Comparison of ENCODE assay signal across 9 mouse cellular contexts in genomic region chr12:84249217-84249616, GRCm38 (mm10). TPM values are rescaled to one million over a fixed set of nuclear protein-coding genes. Genes with fewer than 3 reads are reported as not detected.
DNase-seq lines count a peak whose midpoint lies in the region; ATAC-seq and TF ChIP-seq lines count a peak whose summit lies in the region.
"Had no signal": no experiment of that assay in that cellular context is flagged by ENCODE, and none has a peak within 500 bp of the region (broad histone marks: within the 10 kb centered on the region; RNA-seq: fewer than 3 reads in every experiment).

No protein-coding gene starts in this region.

- 8% methylated on average over 3 of the region's 3 CpGs for WGBS in hindbrain, embryonic 14.5 days
- WGBS in hindbrain, embryonic 12.5 days = 10% methylated on average over 3 of the region's 3 CpGs
- 6% methylated on average over 3 of the region's 3 CpGs for WGBS in forebrain, postnatal 0 days
- whole genome bisulfite sequencing in intestine, postnatal 0 days = 11% methylated on average over 3 of the region's 3 CpGs
- 9% methylated on average over 3 of the region's 3 CpGs for WGBS in limb, embryonic 10.5 days
- 14% methylated on average over 3 of the region's 3 CpGs for WGBS in thymus, adult 2 months

- no peaks in the 10 kb centered on the region for H3K36me3 ChIP-seq in hindbrain, embryonic 14.5 days (replicated peaks; ENCODE audit: control insufficient read depth, insufficient read depth)
- H3K36me3 ChIP-seq in hindbrain, embryonic 12.5 days = no peaks in the 10 kb centered on the region
- H3K36me3 ChIP-seq in forebrain, postnatal 0 days (ENCODE audit: insufficient read depth) = no peaks in the 10 kb centered on the region
- H3K36me3 ChIP-seq in intestine, postnatal 0 days (ENCODE audit: control insufficient read depth, insufficient read depth) = no peaks in the 10 kb centered on the region
- H3K36me3 ChIP-seq in limb, embryonic 10.5 days = no peaks in the 10 kb centered on the region
- H3K36me3 ChIP-seq in thymus, adult 2 months (ENCODE audit: control insufficient read depth, insufficient read depth, low read length) = no peaks in the 10 kb centered on the region
- H3K36me3 ChIP-seq: embryonic facial prominence, embryonic 12.5 days had no signal

- H3K9me3 ChIP-seq in hindbrain, embryonic 14.5 days (ENCODE audit: control insufficient read depth, low read length) = no peaks in the 10 kb centered on the region
- no peaks in the 10 kb centered on the region for H3K9me3 ChIP-seq in hindbrain, embryonic 12.5 days (replicated peaks)
- no peaks in the 10 kb centered on the region for H3K9me3 ChIP-seq in forebrain, postnatal 0 days (ENCODE audit: low read length)
- H3K9me3 ChIP-seq in intestine, postnatal 0 days (ENCODE audit: control insufficient read depth) = no peaks in the 10 kb centered on the region
- no peaks in the 10 kb centered on the region for H3K9me3 ChIP-seq in limb, embryonic 10.5 days (replicated peaks)
- H3K9me3 ChIP-seq: embryonic facial prominence, embryonic 12.5 days had no signal

- no peak for TF ChIP-seq POLR2A in brain, embryonic 14.5 days (IDR thresholded peaks at IDR 0.05; ENCODE audit: borderline replicate concordance, extremely low read depth, insufficient read depth, insufficient read length, poor library complexity, severe bottlenecking)
- TF ChIP-seq POLR2A in thymus, adult 2 months (IDR thresholded peaks at IDR 0.05; ENCODE audit: control insufficient read depth, extremely low read depth, insufficient read depth, low read length, poor library complexity) = no peak

- H3K27me3 ChIP-seq in hindbrain, embryonic 14.5 days (ENCODE audit: control insufficient read depth, insufficient read depth, low read length) = no peaks in the 10 kb centered on the region
- no peaks in the 10 kb centered on the region for H3K27me3 ChIP-seq in hindbrain, embryonic 12.5 days
- H3K27me3 ChIP-seq in forebrain, postnatal 0 days (ENCODE audit: insufficient read depth, low read length) = no peaks in the 10 kb centered on the region
- H3K27me3 ChIP-seq in intestine, postnatal 0 days (replicated peaks; ENCODE audit: control insufficient read depth, insufficient read depth, low read length) = no peaks in the 10 kb centered on the region
- H3K27me3 ChIP-seq in limb, embryonic 10.5 days (ENCODE audit: low read depth, poor library complexity, severe bottlenecking) = 0 out of 2 replicates have a peak, but pooled peaks cover 3% of the 10 kb centered on the region
- H3K27me3 ChIP-seq in thymus, adult 2 months (ENCODE audit: control insufficient read depth, insufficient read depth, low read length) = no peaks in the 10 kb centered on the region
- H3K27me3 ChIP-seq: embryonic facial prominence, embryonic 12.5 days had no signal

- peak; percentile 76 for DNase-seq in hindbrain, embryonic 14.5 days (ENCODE audit: low spot score)
- DNase-seq in brain, embryonic 14.5 days (ENCODE audit: low read depth) = peak; percentile 81
- peak; percentile 72 for DNase-seq in forebrain, postnatal 0 days
- peak; percentile 69 for DNase-seq in limb, embryonic 10.5 days (ENCODE audit: low spot score)
- DNase-seq in ovary, postnatal 10 days (ENCODE audit: low spot score) = peak; percentile 29
- DNase-seq in thymus, adult 2 months = peak; percentile 70

- H3K4me1 ChIP-seq in hindbrain, embryonic 14.5 days (replicated peaks; ENCODE audit: control insufficient read depth, insufficient read depth, low read length) = no peaks in the 10 kb centered on the region
- H3K4me1 ChIP-seq in hindbrain, embryonic 12.5 days = no peaks in the 10 kb centered on the region
- H3K4me1 ChIP-seq in forebrain, postnatal 0 days (ENCODE audit: insufficient read depth) = no peaks in the 10 kb centered on the region
- H3K4me1 ChIP-seq in intestine, postnatal 0 days (replicated peaks; ENCODE audit: control insufficient read depth, insufficient read depth, low read length) = no peaks in the 10 kb centered on the region
- no peaks in the 10 kb centered on the region for H3K4me1 ChIP-seq in limb, embryonic 10.5 days
- H3K4me1 ChIP-seq in thymus, adult 2 months (replicated peaks; ENCODE audit: control insufficient read depth, insufficient read depth, low read length) = peaks cover 24% of the 10 kb centered on the region
- H3K4me1 ChIP-seq: embryonic facial prominence, embryonic 12.5 days had no signal

- ATAC-seq in hindbrain, embryonic 14.5 days (ENCODE audit: low FRiP score) = no peak
- no peak for ATAC-seq in hindbrain, embryonic 12.5 days (ENCODE audit: low FRiP score)
- 0 out of 2 replicates have a peak, but pooled peaks have one; percentile 23 for ATAC-seq in forebrain, postnatal 0 days
- ATAC-seq in intestine, postnatal 0 days = no peak

- no peak overlapping the region for H3K9ac ChIP-seq in hindbrain, embryonic 14.5 days
- H3K9ac ChIP-seq in hindbrain, embryonic 12.5 days = no peak overlapping the region
- no peak overlapping the region for H3K9ac ChIP-seq in forebrain, postnatal 0 days
- no peak overlapping the region for H3K9ac ChIP-seq in intestine, postnatal 0 days (ENCODE audit: low read depth, low read length)
- H3K9ac ChIP-seq: embryonic facial prominence, embryonic 12.5 days had no signal

- peak; percentile 90 for TF ChIP-seq CTCF in brain, embryonic 14.5 days (IDR thresholded peaks at IDR 0.05; ENCODE audit: borderline replicate concordance, extremely low read depth, insufficient read depth, insufficient read length)
- peak; percentile 82 for TF ChIP-seq CTCF in forebrain, postnatal 0 days (IDR thresholded peaks at IDR 0.05; ENCODE audit: low read depth)
- peak; percentile 96 for TF ChIP-seq CTCF in intestine, postnatal 0 days (IDR thresholded peaks at IDR 0.05; ENCODE audit: low read depth)
- peak; percentile 84; the same call in 1 of the 2 replicates for TF ChIP-seq CTCF in thymus, adult 2 months (IDR thresholded peaks at IDR 0.05; ENCODE audit: borderline replicate concordance, control insufficient read depth, extremely low read depth, insufficient read depth, low read length, poor library complexity)

- no peak overlapping the region for H3K4me2 ChIP-seq in hindbrain, embryonic 14.5 days (replicated peaks)
- H3K4me2 ChIP-seq in hindbrain, embryonic 12.5 days (replicated peaks) = no peak overlapping the region
- no peak overlapping the region for H3K4me2 ChIP-seq in forebrain, postnatal 0 days (ENCODE audit: low read depth)
- no peak overlapping the region for H3K4me2 ChIP-seq in intestine, postnatal 0 days (replicated peaks; ENCODE audit: low read depth)
- H3K4me2 ChIP-seq: embryonic facial prominence, embryonic 12.5 days had no signal

- no peak overlapping the region for H3K4me3 ChIP-seq in hindbrain, embryonic 14.5 days (replicated peaks; ENCODE audit: low read length)
- no peak overlapping the region for H3K4me3 ChIP-seq in hindbrain, embryonic 12.5 days
- no peak overlapping the region for H3K4me3 ChIP-seq in forebrain, postnatal 0 days (ENCODE audit: low read depth, low read length)
- no peak overlapping the region for H3K4me3 ChIP-seq in intestine, postnatal 0 days (ENCODE audit: low read depth, low read length)
- no peak overlapping the region for H3K4me3 ChIP-seq in limb, embryonic 10.5 days
- H3K4me3 ChIP-seq in thymus, adult 2 months (ENCODE audit: control insufficient read depth, insufficient read depth, low read length) = no peak overlapping the region
- H3K4me3 ChIP-seq: embryonic facial prominence, embryonic 12.5 days had no signal

- no peak overlapping the region for H3K27ac ChIP-seq in hindbrain, embryonic 14.5 days
- H3K27ac ChIP-seq in hindbrain, embryonic 12.5 days = no peak overlapping the region
- H3K27ac ChIP-seq in forebrain, postnatal 0 days (ENCODE audit: low read depth, low read length) = no peak overlapping the region
- no peak overlapping the region for H3K27ac ChIP-seq in intestine, postnatal 0 days (ENCODE audit: low read depth, low read length)
- H3K27ac ChIP-seq in limb, embryonic 10.5 days = no peak overlapping the region
- H3K27ac ChIP-seq in thymus, adult 2 months (ENCODE audit: control insufficient read depth, insufficient read depth, low read length) = no peak overlapping the region
- H3K27ac ChIP-seq: embryonic facial prominence, embryonic 12.5 days had no signal

RNA-seq across cellular contexts. Expression of gene Elmsan1, which starts 30.5 kb away (rescaled TPM):
- polyA plus RNA-seq in hindbrain, embryonic 14.5 days (2014; fragmentation: Nextera tagmentation; extraction: Ambion mirVana) = 4.4 and 4.8 TPM in 2 replicates
- polyA plus RNA-seq in hindbrain, embryonic 12.5 days (2016; fragmentation: Nextera tagmentation; extraction: Ambion mirVana) = 7.2 and 8.0 TPM in 2 replicates
- 6.8 and 7.9 TPM in 2 replicates for polyA plus RNA-seq in brain, embryonic 14.5 days (2012; rRNA removed)
- 7.0 and 7.9 TPM in 2 replicates for total RNA-seq in forebrain, postnatal 0 days (2014; rRNA removed)
- 2.2 and 2.5 TPM in 2 replicates for polyA plus RNA-seq in forebrain, postnatal 0 days (2015; fragmentation: Nextera tagmentation; extraction: Ambion mirVana)
- 4.4 and 4.9 TPM in 2 replicates for polyA plus RNA-seq in intestine, postnatal 0 days (2015; fragmentation: Nextera tagmentation; extraction: Ambion mirVana)
- polyA plus RNA-seq in limb, embryonic 10.5 days (2016; fragmentation: Nextera tagmentation; extraction: Ambion mirVana) = 9.2 and 10.7 TPM in 2 replicates
- 26.1 and 30.9 TPM in 2 replicates for polyA plus RNA-seq in thymus, adult 2 months (2012; rRNA removed)

RNA-seq across cellular contexts. Expression of gene Ptgr2, which starts 35.8 kb away (rescaled TPM):
- 15.4 and 18.2 TPM in 2 replicates for polyA plus RNA-seq in hindbrain, embryonic 14.5 days (2014; fragmentation: Nextera tagmentation; extraction: Ambion mirVana)
- 16.0 and 17.4 TPM in 2 replicates for polyA plus RNA-seq in hindbrain, embryonic 12.5 days (2016; fragmentation: Nextera tagmentation; extraction: Ambion mirVana)
- polyA plus RNA-seq in brain, embryonic 14.5 days (2012; rRNA removed) = 7.2 and 10.3 TPM in 2 replicates
- 14.5 and 18.7 TPM in 2 replicates for total RNA-seq in forebrain, postnatal 0 days (2014; rRNA removed)
- 11.0 and 17.3 TPM in 2 replicates for polyA plus RNA-seq in forebrain, postnatal 0 days (2015; fragmentation: Nextera tagmentation; extraction: Ambion mirVana)
- 35.3 and 41.2 TPM in 2 replicates for polyA plus RNA-seq in intestine, postnatal 0 days (2015; fragmentation: Nextera tagmentation; extraction: Ambion mirVana)
- 12.9 and 14.6 TPM in 2 replicates for polyA plus RNA-seq in limb, embryonic 10.5 days (2016; fragmentation: Nextera tagmentation; extraction: Ambion mirVana)
- 7.4 and 8.1 TPM in 2 replicates for polyA plus RNA-seq in thymus, adult 2 months (2012; rRNA removed)

Comparison
In these comparisons a context has a peak if more than half of its experiments do, and no peak if none do; other contexts are left out.
1. DNase-seq: peak in every context shown above with its lines; median percentile 81 in brain, embryonic 14.5 days; 76 in hindbrain, embryonic 14.5 days; 72 in forebrain, postnatal 0 days; 70 in thymus, adult 2 months; 69 in limb, embryonic 10.5 days; 29 in ovary, postnatal 10 days.